Mouse (Mus musculus): ENCODE data around the gene Myh14. TPM values are rescaled to one million over a fixed set of nuclear protein-coding genes. Genes with fewer than 3 reads are reported as not detected.

Gene Myh14
- polyA plus RNA-seq, 1 experiment from 2014 or later: 20.5 TPM

DNA sequence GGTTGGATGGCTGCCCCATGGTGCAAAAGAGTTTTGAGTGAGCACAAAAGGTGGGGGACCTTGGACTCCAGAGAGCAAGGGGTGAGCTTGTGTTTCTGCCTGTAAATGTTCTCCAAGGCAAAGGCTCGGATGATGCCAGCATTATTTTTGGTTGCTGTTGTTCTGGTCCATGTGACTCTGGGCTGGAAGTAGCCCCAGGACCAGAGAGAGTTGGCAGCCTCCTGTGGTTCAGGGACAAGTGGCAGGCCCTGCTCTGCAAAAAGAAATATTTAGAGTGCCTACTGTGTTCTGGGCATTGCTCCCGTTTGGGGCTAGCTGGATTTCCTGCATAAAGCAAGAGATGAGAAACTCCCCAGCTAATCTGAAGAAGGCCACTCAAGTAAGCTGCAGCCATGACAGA lies 6.0 kb upstream of the Myh14 start:
- H3K9ac ChIP-seq (ENCODE audit: low read length): no peak overlapping the region
- H3K4me1 ChIP-seq (ENCODE audit: control insufficient read depth, insufficient read depth, low read length): no peaks in the 10 kb centered on the region
- ATAC-seq (ENCODE audit: insufficient read depth, low FRiP score): no peak
- H3K27me3 ChIP-seq (ENCODE audit: control insufficient read depth, insufficient read depth, low read length): no peaks in the 10 kb centered on the region
- 0 out of 2 replicates have a peak, but pooled peaks cover 3% of the 10 kb centered on the region for H3K9me3 ChIP-seq (replicated peaks; ENCODE audit: control insufficient read depth, low read length)
- no peak overlapping the region for H3K4me2 ChIP-seq (ENCODE audit: low read depth, low read length)
- WGBS: 48% methylated on average over 2 of the region's 2 CpGs
- H3K36me3 ChIP-seq (ENCODE audit: control insufficient read depth, insufficient read depth, low read length): no peaks in the 10 kb centered on the region
- no peak overlapping the region for H3K4me3 ChIP-seq (replicated peaks; ENCODE audit: low read length)
- no peak overlapping the region for H3K27ac ChIP-seq (ENCODE audit: low read length)

DNA sequence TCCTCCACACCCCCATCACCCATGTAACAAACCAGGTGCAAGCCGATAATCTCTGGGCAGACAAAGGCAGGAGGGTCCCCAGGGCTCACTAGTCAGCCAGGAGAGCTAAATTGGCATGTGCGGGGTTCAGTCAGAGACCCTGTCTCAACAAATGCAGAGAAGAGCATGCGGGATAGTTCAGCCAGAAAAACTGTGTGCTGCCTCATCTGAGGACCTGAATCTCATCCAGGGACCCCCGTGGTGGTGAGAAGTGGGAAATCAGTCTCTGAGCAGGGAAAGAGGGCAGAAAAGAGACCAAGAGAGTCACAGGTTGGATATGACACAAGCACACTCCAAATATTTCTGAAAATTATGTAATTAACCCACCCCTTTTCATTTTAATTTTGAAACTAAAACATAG lies 5.5 kb upstream of the Myh14 start:
- H3K27me3 ChIP-seq (ENCODE audit: control insufficient read depth, insufficient read depth, low read length): 0 out of 2 replicates have a peak, but pooled peaks cover 3% of the 10 kb centered on the region
- H3K36me3 ChIP-seq (ENCODE audit: control insufficient read depth, insufficient read depth, low read length): no peaks in the 10 kb centered on the region
- no peak for ATAC-seq (ENCODE audit: insufficient read depth, low FRiP score)
- H3K4me2 ChIP-seq (ENCODE audit: low read depth, low read length): no peak overlapping the region
- H3K9me3 ChIP-seq (replicated peaks; ENCODE audit: control insufficient read depth, low read length): 0 out of 2 replicates have a peak, but pooled peaks cover 3% of the 10 kb centered on the region
- H3K9ac ChIP-seq (ENCODE audit: low read length): no peak overlapping the region
- 55% methylated on average over 4 of the region's 4 CpGs for WGBS
- no peak overlapping the region for H3K4me3 ChIP-seq (replicated peaks; ENCODE audit: low read length)
- H3K4me1 ChIP-seq (ENCODE audit: control insufficient read depth, insufficient read depth, low read length): 0 out of 2 replicates have a peak, but pooled peaks cover 4% of the 10 kb centered on the region
- H3K27ac ChIP-seq (ENCODE audit: low read length): no peak overlapping the region

DNA sequence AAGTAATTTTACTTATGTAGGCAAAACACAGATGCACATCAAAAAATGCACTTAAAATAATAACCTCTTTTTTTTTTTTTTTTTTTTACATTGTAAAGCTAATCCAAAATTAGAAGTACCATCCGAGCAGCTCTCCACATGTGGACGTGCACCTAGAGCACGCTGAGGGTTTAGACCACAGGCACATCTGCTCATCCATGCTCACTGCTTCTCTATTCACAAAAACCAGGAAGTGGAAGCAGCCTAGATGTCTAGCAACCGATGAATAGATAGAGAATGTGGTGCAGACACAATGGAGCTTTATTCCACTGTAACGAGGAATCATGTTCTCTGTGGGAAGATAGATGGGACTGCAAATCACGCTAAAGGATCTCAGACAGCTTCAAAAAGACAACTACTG lies 4.5 kb upstream of the Myh14 start:
- Histone ChIP-seq H3K9me3 (replicated peaks; ENCODE audit: control insufficient read depth, low read length) (0 out of 2 replicates have a peak, but pooled peaks cover 3% of the 10 kb centered on the region), H3K36me3 (ENCODE audit: control insufficient read depth, insufficient read depth, low read length) (no peaks in the 10 kb centered on the region), H3K4me1 (ENCODE audit: control insufficient read depth, insufficient read depth, low read length) (0 out of 2 replicates have a peak, but pooled peaks cover 8% of the 10 kb centered on the region), H3K27me3 (ENCODE audit: control insufficient read depth, insufficient read depth, low read length) (0 out of 2 replicates have a peak, but pooled peaks cover 10% of the 10 kb centered on the region), H3K4me3 (replicated peaks; ENCODE audit: low read length) (no peak overlapping the region), H3K9ac (ENCODE audit: low read length) (no peak overlapping the region), H3K27ac (ENCODE audit: low read length) (no peak overlapping the region), H3K4me2 (ENCODE audit: low read depth, low read length) (no peak overlapping the region)
- 77% methylated on average over 6 of the region's 6 CpGs for WGBS
- no peak for ATAC-seq (ENCODE audit: insufficient read depth, low FRiP score)

DNA sequence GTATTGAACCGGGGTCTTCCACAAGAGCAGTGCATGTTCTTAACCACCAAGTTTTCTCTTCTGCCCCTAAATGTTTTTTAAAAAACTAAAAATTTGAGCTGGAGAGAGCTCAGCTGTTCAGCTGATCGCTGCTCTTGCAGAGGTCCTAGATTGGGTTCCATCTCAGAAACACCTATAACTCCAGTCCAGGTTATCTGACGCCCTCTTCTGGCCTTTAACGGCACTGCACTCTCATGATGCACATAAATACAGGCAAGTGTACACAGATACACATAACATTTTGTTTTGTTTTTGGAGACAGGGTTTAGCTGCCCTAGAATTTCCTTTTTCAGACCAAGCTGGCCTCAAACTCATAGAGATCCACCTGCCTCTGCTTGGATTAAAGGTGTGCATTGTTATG lies 3.9 kb upstream of the Myh14 start:
- no peak overlapping the region for H3K27ac ChIP-seq (ENCODE audit: low read length)
- no peaks in the 10 kb centered on the region for H3K36me3 ChIP-seq (ENCODE audit: control insufficient read depth, insufficient read depth, low read length)
- 0 out of 2 replicates have a peak, but pooled peaks cover 8% of the 10 kb centered on the region for H3K4me1 ChIP-seq (ENCODE audit: control insufficient read depth, insufficient read depth, low read length)
- ATAC-seq (ENCODE audit: insufficient read depth, low FRiP score): no peak
- WGBS: 69% methylated on average over 4 of the region's 4 CpGs
- H3K9ac ChIP-seq (ENCODE audit: low read length): no peak overlapping the region
- no peak overlapping the region for H3K4me2 ChIP-seq (ENCODE audit: low read depth, low read length)
- H3K4me3 ChIP-seq (replicated peaks; ENCODE audit: low read length): no peak overlapping the region
- 0 out of 2 replicates have a peak, but pooled peaks cover 10% of the 10 kb centered on the region for H3K27me3 ChIP-seq (ENCODE audit: control insufficient read depth, insufficient read depth, low read length)
- H3K9me3 ChIP-seq (replicated peaks; ENCODE audit: control insufficient read depth, low read length): 0 out of 2 replicates have a peak, but pooled peaks cover 3% of the 10 kb centered on the region

DNA sequence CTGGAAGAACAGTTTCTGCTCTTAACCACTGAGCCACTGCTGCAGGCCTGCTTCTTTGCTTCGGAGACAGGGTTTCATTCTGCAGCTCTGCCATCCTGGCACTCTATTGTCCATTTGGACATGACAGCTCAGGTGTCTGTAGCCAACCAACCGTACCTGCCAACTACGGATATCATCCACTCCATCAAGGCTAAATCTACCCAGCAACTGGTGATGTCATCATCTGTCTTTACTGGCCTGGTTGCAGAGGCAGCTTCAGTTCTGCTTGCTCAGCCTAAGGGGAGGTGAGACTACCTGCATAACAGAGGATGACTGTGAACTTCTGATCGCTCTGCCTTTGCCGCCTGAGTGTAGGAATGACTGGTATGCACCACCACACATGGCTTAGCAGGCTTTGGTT lies 1.6 kb upstream of the Myh14 start:
- Histone ChIP-seq H3K27me3 (ENCODE audit: control insufficient read depth, insufficient read depth, low read length) (0 out of 2 replicates have a peak, but pooled peaks cover 10% of the 10 kb centered on the region), H3K4me1 (ENCODE audit: control insufficient read depth, insufficient read depth, low read length) (0 out of 2 replicates have a peak, but pooled peaks cover 8% of the 10 kb centered on the region), H3K9ac (ENCODE audit: low read length) (no peak overlapping the region), H3K9me3 (replicated peaks; ENCODE audit: control insufficient read depth, low read length) (0 out of 2 replicates have a peak, but pooled peaks cover 3% of the 10 kb centered on the region), H3K36me3 (ENCODE audit: control insufficient read depth, insufficient read depth, low read length) (no peaks in the 10 kb centered on the region), H3K4me2 (ENCODE audit: low read depth, low read length) (no peak overlapping the region), H3K4me3 (replicated peaks; ENCODE audit: low read length) (no peak overlapping the region), H3K27ac (ENCODE audit: low read length) (no peak overlapping the region)
- WGBS: 65% methylated on average over 5 of the region's 5 CpGs
- ATAC-seq (ENCODE audit: insufficient read depth, low FRiP score): no peak

DNA sequence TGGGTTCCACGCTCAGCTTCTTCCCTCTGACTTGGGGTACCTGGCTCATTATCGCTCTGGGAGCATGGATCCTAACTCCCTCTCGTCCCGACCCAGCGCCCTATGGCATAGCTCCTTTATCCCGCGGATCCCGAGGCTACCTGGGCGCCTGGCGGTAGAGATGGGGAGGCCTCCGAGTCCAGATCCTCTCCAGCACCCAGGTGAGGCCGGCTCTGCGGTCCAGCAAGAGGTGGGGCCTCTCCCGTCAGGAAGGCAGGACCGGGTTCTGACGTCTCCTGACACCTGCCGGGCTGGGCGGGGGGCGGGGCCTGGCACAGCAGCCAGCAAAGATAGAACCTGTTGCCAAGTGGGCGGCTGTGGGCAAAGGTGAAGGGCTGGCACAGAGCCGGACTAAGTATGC lies 1.5 kb downstream of the Myh14 start:
- H3K9me3 ChIP-seq (replicated peaks; ENCODE audit: control insufficient read depth, low read length): no peaks in the 10 kb centered on the region
- H3K27me3 ChIP-seq (ENCODE audit: control insufficient read depth, insufficient read depth, low read length): 0 out of 2 replicates have a peak, but pooled peaks cover 10% of the 10 kb centered on the region
- H3K4me3 ChIP-seq (replicated peaks; ENCODE audit: low read length): peak overlapping the region; percentile 36
- whole genome bisulfite sequencing: 13% methylated on average over 21 of the region's 21 CpGs
- peak; percentile 42; the same call in 1 of the 2 replicates for ATAC-seq (ENCODE audit: insufficient read depth, low FRiP score)
- 0 out of 2 replicates have a peak, but pooled peaks cover 8% of the 10 kb centered on the region for H3K4me1 ChIP-seq (ENCODE audit: control insufficient read depth, insufficient read depth, low read length)
- H3K27ac ChIP-seq (ENCODE audit: low read length): peak overlapping the region; percentile 80
- H3K9ac ChIP-seq (ENCODE audit: low read length): peak overlapping the region; percentile 50; the same call in 1 of the 2 replicates
- no peaks in the 10 kb centered on the region for H3K36me3 ChIP-seq (ENCODE audit: control insufficient read depth, insufficient read depth, low read length)
- peak overlapping the region; percentile 41 for H3K4me2 ChIP-seq (ENCODE audit: low read depth, low read length)

DNA sequence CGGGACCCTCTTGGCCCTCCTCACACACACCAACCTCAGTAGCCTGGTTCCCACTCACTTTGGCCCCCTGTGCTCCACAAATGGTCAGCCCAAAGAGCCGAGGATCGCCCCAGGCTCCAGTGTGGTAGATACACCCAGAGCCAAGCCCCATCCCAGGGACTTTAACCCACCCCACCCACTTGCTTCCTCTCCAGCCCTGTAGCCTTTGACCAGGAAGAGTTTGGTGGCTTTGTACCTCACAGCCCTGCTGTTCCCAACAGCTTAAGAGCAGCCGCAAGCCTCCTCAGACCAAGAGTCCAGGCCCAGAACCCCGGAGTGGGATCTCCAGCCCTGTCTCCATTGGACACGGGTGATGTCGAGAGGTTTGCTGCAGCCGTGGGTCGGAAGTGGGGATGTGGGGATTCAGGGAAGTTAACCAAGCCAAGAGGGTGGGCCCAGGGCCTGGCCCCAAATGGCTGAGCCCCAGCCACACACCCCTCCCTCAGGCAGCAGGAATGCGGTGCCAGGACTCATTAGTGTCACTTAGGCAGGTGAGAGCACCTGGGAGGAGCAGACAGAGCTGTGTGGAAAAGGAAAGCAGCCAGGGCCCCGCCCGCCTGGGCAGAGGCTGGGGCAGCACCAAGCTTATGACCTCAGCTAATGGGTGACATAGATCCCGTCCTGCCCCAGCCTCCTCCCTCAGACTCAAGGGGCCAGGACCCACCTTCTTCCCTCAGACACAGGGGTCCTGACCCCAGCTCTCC lies 2.5 kb downstream of the Myh14 start:
- H3K4me2 ChIP-seq (ENCODE audit: low read depth, low read length): peak overlapping the region; percentile 41; the same call in 1 of the 2 replicates
- peak overlapping the region; percentile 17; the same call in 1 of the 2 replicates for H3K9ac ChIP-seq (ENCODE audit: low read length)
- ATAC-seq (ENCODE audit: insufficient read depth, low FRiP score): 0 out of 2 replicates have a peak, but pooled peaks have one; percentile 16
- peak overlapping the region; percentile 80 for H3K27ac ChIP-seq (ENCODE audit: low read length)
- 0 out of 2 replicates have a peak, but pooled peaks cover 10% of the 10 kb centered on the region for H3K27me3 ChIP-seq (ENCODE audit: control insufficient read depth, insufficient read depth, low read length)
- WGBS: 54% methylated on average over 13 of the region's 13 CpGs
- H3K4me1 ChIP-seq (ENCODE audit: control insufficient read depth, insufficient read depth, low read length): 0 out of 2 replicates have a peak, but pooled peaks cover 8% of the 10 kb centered on the region
- H3K4me3 ChIP-seq (replicated peaks; ENCODE audit: low read length): peak overlapping the region; percentile 36
- no peaks in the 10 kb centered on the region for H3K9me3 ChIP-seq (replicated peaks; ENCODE audit: control insufficient read depth, low read length)
- H3K36me3 ChIP-seq (ENCODE audit: control insufficient read depth, insufficient read depth, low read length): no peaks in the 10 kb centered on the region

DNA sequence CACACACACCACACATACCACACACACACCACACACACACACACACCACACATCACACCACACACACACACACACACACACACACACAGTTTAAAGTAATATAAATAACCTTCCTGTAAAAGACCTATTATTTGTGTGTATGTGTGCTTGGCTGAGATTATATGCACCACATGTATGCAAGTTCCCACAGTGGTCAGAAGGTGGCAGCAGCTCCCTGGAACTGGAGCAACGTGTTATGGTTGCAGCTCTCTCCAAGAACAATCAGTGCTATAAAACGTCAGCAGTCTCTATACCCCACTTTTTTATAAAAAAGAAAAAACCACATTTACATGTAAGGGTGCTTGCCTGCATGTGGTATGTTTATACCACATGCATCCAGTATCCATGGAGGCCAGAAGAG lies 4.2 kb downstream of the Myh14 start:
- no peak overlapping the region for H3K9ac ChIP-seq (ENCODE audit: low read length)
- H3K27ac ChIP-seq (ENCODE audit: low read length): no peak overlapping the region
- no peaks in the 10 kb centered on the region for H3K9me3 ChIP-seq (replicated peaks; ENCODE audit: control insufficient read depth, low read length)
- 0 out of 2 replicates have a peak, but pooled peaks cover 12% of the 10 kb centered on the region for H3K4me1 ChIP-seq (ENCODE audit: control insufficient read depth, insufficient read depth, low read length)
- H3K4me3 ChIP-seq (replicated peaks; ENCODE audit: low read length): no peak overlapping the region
- no peaks in the 10 kb centered on the region for H3K36me3 ChIP-seq (ENCODE audit: control insufficient read depth, insufficient read depth, low read length)
- WGBS: 78% methylated on average over 2 of the region's 2 CpGs
- ATAC-seq (ENCODE audit: insufficient read depth, low FRiP score): no peak
- no peak overlapping the region for H3K4me2 ChIP-seq (ENCODE audit: low read depth, low read length)
- 0 out of 2 replicates have a peak, but pooled peaks cover 10% of the 10 kb centered on the region for H3K27me3 ChIP-seq (ENCODE audit: control insufficient read depth, insufficient read depth, low read length)

DNA sequence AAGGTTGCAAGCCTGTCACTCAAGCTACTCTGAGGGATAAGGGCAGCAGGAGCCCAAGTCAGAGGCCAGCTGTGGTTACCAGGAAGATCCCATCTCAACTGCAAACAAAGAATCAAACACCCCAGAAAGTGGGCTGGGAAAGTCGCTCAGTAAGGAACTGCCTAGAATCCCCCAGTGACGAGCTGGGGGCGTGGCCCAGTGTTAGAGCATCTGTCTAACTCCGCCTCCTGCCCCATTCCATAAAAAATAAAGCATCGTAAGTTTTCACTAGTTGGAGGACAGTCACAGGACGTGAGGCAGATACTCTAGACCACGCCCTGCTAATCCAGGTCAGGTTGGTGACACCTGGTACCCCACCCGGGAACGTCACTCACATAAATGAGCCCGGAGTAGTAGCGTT lies 5.9 kb downstream of the Myh14 start:
- ATAC-seq (ENCODE audit: insufficient read depth, low FRiP score): no peak
- no peak overlapping the region for H3K4me2 ChIP-seq (ENCODE audit: low read depth, low read length)
- no peak overlapping the region for H3K27ac ChIP-seq (ENCODE audit: low read length)
- 0 out of 2 replicates have a peak, but pooled peaks cover 5% of the 10 kb centered on the region for H3K4me1 ChIP-seq (ENCODE audit: control insufficient read depth, insufficient read depth, low read length)
- H3K36me3 ChIP-seq (ENCODE audit: control insufficient read depth, insufficient read depth, low read length): no peaks in the 10 kb centered on the region
- no peak overlapping the region for H3K4me3 ChIP-seq (replicated peaks; ENCODE audit: low read length)
- H3K27me3 ChIP-seq (ENCODE audit: control insufficient read depth, insufficient read depth, low read length): no peaks in the 10 kb centered on the region
- no peaks in the 10 kb centered on the region for H3K9me3 ChIP-seq (replicated peaks; ENCODE audit: control insufficient read depth, low read length)
- 34% methylated on average over 11 of the region's 11 CpGs for WGBS
- H3K9ac ChIP-seq (ENCODE audit: low read length): no peak overlapping the region

Measured in stomach, embryonic 16.5 days (tissue).